Comparison of ENCODE assay signal across 16 mouse cellular contexts in the genomic region with DNA sequence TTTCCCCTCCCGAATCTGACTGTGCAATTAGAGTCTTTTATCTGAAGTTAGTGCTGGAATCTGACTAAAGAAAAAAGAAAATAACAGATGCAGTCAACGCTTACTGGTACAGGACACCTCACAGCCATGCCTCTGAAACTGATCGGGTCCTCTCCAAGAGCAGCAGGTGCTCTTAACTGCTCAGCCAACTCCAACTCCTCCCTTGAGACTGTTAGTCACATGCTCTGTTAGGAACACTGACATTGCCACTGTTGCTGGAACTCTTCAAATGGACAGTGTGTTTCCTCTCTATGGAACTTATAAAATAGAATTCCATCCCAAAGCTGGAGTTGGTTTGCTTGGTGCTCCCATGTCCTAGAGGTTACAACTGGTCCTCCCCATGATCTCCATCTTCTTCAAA.
"Had no signal": no experiment of that assay in that cellular context is flagged by ENCODE, and none has a peak within 500 bp of the region (broad histone marks: within the 10 kb centered on the region; RNA-seq: fewer than 3 reads in every experiment).

No protein-coding gene starts in this region.

- H3K36me3 ChIP-seq: lung, embryonic 15.5 days; midbrain, embryonic 13.5 days; midbrain, embryonic 15.5 days; neural tube, embryonic 12.5 days had no signal

- H3K27me3 ChIP-seq: lung, embryonic 15.5 days; midbrain, embryonic 13.5 days; midbrain, embryonic 15.5 days; neural tube, embryonic 12.5 days had no signal

- H3K4me3 ChIP-seq: lung, embryonic 15.5 days; megakaryocyte, embryonic 14.5 days; midbrain, embryonic 13.5 days; midbrain, embryonic 15.5 days; neural tube, embryonic 12.5 days had no signal

- H3K9ac ChIP-seq: lung, embryonic 15.5 days; midbrain, embryonic 13.5 days; midbrain, embryonic 15.5 days; neural tube, embryonic 12.5 days had no signal

- DNase-seq: lung, adult 2 months; lung, postnatal 14 days; lung, postnatal 36 days; right cerebral cortex, postnatal 14 days; spleen, adult 18-20 months; thymus, adult 18-20 months; thymus, postnatal 14 days; thymus, postnatal 36 days had no signal

- H3K9me3 ChIP-seq: lung, embryonic 15.5 days; midbrain, embryonic 13.5 days; midbrain, embryonic 15.5 days; neural tube, embryonic 12.5 days had no signal

- ATAC-seq: lung, postnatal 0 days; midbrain, embryonic 13.5 days; midbrain, embryonic 15.5 days had no signal

- H3K4me1 ChIP-seq: megakaryocyte, embryonic 14.5 days; midbrain, embryonic 13.5 days; midbrain, embryonic 15.5 days; neural tube, embryonic 12.5 days had no signal

- H3K27ac ChIP-seq: lung, embryonic 15.5 days; macrophage; midbrain, embryonic 13.5 days; midbrain, embryonic 15.5 days; neural tube, embryonic 12.5 days had no signal

- H3K4me2 ChIP-seq: lung, embryonic 15.5 days; midbrain, embryonic 11.5 days; midbrain, embryonic 13.5 days; midbrain, embryonic 15.5 days; neural tube, embryonic 12.5 days had no signal
